Mouse (Mus musculus): ENCODE results near the gene Atrx. TPM values are rescaled to one million over a fixed set of nuclear protein-coding genes. Genes with fewer than 3 reads are reported as not detected.

Gene Atrx
- polyA plus RNA-seq, 1 experiment, result 6.7 TPM

DNA sequence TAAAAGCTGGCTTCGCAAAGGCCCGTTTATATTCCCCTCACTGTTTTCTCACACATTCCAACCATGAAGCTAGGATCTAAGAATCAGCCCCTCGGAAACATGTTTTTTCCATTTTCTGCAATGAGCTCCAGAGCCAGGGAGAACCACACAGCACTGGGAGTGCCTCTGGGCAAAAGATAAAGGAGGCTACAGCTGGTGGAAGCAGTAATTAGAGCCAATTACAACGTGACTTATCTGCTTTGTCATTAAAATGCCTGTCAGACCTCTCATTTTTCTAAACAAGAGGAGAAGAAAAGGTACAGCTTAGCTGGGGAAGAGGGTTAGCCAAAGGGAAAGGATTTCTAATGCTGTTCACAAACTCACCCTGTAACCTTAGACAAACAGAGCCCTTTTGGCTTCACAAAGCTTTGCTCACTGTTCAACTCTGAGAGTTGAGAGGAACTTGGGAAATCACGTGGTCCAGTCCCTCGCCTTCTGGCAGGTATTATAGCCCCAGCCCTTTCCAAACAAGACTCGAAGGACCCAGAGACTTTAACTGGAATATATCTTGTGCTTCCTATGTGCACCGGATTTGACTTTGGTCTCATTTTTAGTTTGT, 134.3 kb downstream of the Atrx start:
- DNase-seq (ENCODE audit: low read depth, low spot score), result no peak
- 54% methylated on average over 8 of the region's 8 CpGs for WGBS

DNA sequence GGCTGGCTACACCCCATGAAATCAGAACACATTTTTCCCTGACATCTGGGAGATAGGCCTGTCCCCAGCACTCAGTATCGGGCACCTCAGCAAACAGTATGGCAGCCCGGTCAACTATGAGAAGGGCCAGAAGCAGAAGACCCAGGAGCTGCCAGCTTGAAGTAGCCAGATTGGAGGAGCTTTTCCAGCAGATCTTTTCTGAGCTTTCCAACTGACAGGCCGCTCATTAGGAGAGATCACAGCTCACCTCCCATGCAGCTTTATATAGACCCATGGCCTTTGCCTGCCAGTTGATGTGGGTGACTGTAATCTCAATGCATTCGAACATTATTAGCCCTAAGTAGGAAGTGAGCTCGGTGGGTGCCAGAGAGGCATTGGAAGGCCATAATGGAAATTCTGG, 155.9 kb downstream of the Atrx start:
- WGBS, result 96% methylated on average over 5 of the region's 5 CpGs
- DNase-seq (ENCODE audit: low read depth, low spot score), result no peak

DNA sequence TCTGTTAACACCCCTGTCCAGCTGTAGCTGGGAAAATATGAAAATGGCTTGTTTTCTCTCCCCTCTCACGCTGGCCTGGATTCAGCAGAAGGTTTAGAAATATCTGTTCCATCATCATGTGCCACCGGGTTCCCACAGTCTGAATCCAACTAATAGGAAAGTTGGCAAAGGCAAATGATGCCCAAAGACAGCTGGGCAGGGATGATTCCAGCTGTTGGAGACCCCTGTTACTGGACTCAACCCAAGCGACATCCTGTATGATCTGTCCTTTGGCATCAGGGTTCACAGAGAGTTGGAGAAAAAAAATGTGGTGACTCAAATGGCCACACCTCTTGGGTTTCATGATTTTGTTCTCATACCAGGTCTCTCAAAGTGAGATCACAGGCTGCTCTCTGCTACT, 161.3 kb downstream of the Atrx start:
- no peak for DNase-seq (ENCODE audit: low read depth, low spot score)
- 76% methylated on average over 3 of the region's 3 CpGs for whole genome bisulfite sequencing

- WGBS, result 35% methylated on average over 9 of the region's 9 CpGs
- no peak for DNase-seq (ENCODE audit: low read depth, low spot score)
Measured at GRCm38 (mm10) chrX:105767177-105767764, 161.9 kb downstream of the Atrx start.

GRCm38 (mm10) chrX:105766013-105766412, 163.2 kb downstream of the Atrx start:
- WGBS, result 70% methylated on average over 6 of the region's 6 CpGs
- no peak for DNase-seq (ENCODE audit: low read depth, low spot score)

GRCm38 (mm10) chrX:105765005-105765706, 164.0 kb downstream of the Atrx start:
- DNase-seq (ENCODE audit: low read depth, low spot score), result no peak
- WGBS, result 27% methylated on average over 32 of the region's 36 CpGs

- 16% methylated on average over 61 of the region's 86 CpGs for WGBS
Measured at GRCm38 (mm10) chrX:105764162-105765004, 164.8 kb downstream of the Atrx start, which contains the start of gene Fgf16. TSS of gene Fgf16 (plus strand) at chrX:105764279.

DNA sequence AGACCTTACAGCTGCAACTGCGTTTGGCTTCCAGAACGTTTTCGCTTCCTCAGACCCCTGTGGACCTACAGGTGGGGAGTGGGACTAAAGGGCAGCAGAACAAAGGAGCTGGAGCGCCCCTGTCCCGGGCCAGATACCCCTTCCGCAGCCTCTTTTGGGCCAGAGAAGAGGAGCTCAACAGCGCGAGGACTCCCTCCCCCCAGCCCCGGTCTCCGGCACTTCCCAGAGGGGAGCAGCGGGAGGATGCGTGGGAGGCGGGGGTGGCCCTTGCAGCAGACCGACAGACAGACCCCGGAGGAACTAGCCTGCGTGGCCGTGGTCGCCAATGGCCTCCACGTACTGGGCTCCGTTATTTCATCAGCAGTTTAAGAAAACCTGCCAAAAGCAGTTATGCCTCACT, 165.6 kb downstream of the Atrx start:
- no peak for DNase-seq (ENCODE audit: low read depth, low spot score)
- 9% methylated on average over 19 of the region's 20 CpGs for WGBS

More at GRCm38 (mm10) chrX:105764162-105765004, 164.8 kb downstream of the Atrx start, which contains the start of gene Fgf16:
- DNase-seq (ENCODE audit: low read depth, low spot score), result no peak

GRCm38 (mm10) chrX:105762847-105763527, 166.2 kb downstream of the Atrx start:
- 16% methylated on average over 23 of the region's 23 CpGs for WGBS
- DNase-seq (ENCODE audit: low read depth, low spot score), result no peak

Other genes with a start within 250 kb of the Atrx start
- gene Fgf16, start 165.1 kb downstream of the Atrx start, polyA plus RNA-seq (2012; rRNA removed), result 0.14 and 0.16 TPM in 2 replicates
- gene Magt1, start 82.5 kb upstream of the Atrx start, polyA plus RNA-seq (2012; rRNA removed), result 10.3 and 12.6 TPM in 2 replicates
- 472 and 528 TPM in 2 replicates for gene Cox7b, start 86.3 kb upstream of the Atrx start, polyA plus RNA-seq (2012; rRNA removed)
- 1.9 and 5.1 TPM in 2 replicates for gene Atp7a, start 97.9 kb upstream of the Atrx start, polyA plus RNA-seq (2012; rRNA removed)
- gene Tlr13, start 213.8 kb upstream of the Atrx start, polyA plus RNA-seq (2012; rRNA removed), result 0.99 and 1.2 TPM in 2 replicates